Mouse (Mus musculus) lung, postnatal 0 days (tissue): ENCODE data around the gene Mettl6.

Experiments used
- CTCF ChIP-seq: IDR thresholded peaks from 2 replicates; pipeline ENCODE4 v1.5.1; 2016; ENCODE audit warnings: antibody characterized with exemption, mild to moderate bottlenecking
- EP300 ChIP-seq: IDR thresholded peaks from 2 replicates; pipeline ENCODE4 v1.6.1; 2016; ENCODE audit warnings: antibody characterized with exemption, mild to moderate bottlenecking, control low read depth

DNA sequence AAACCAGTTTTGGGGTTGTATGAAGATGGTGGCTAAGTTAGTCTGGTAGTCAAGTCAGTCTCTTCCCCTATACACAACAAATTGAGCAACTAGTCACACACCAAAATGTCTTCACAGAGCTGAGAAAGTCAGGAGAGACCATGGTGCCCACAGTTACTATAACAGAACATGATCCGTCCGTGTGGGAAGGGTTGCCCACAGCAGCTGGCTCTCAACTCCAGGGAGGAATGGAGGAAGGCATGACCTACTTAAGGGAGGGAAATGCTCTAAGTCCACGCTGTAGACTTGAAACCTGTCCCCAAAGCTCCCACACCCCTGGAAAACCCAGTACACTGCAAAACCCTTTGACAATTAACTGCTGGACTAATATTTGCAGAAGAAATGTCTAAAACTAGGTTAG lies 15.5 kb upstream of the Mettl6 start:
- no peak for TF ChIP-seq CTCF
- no peak for TF ChIP-seq EP300
